Mouse (Mus musculus) cerebellum, adult 9-10 months (tissue): ENCODE data around the gene Tmem116.

ENCODE experiments used
- DNase-seq: peaks from one replicate; pipeline ENCODE4 v3.0.0; 2022

Gene Tmem116

GRCm38 (mm10) chr5:121451644-121452025 is at the start of gene Tmem116:
Gene Tmem116, plus strand, starts transcription at chr5:121451893.
- DNase-seq: peak; percentile 65

DNA sequence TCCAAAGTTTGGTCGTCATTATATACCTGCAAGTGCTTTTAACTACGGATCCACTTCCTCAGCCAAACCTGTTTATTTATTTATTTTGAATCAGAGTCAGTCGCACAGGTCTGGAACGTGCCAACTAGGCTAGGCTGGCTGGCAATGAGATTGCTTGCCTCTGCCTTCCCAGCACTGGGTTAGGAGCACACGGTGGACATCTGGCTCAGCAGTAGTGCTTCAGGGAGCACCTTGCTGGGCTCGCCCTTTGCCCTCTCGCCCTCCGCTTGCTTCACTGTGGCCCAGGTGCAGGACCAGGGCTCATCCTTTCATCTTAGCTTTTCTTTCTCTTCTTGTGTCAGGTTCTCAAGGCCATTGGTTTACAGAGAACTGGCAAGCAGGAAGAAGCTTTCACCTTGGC is 43.8 kb upstream of the Tmem116 start:
- DNase-seq: no peak

- no peak for DNase-seq
Measured at GRCm38 (mm10) chr5:121410975-121411374, 40.7 kb upstream of the Tmem116 start.

GRCm38 (mm10) chr5:121420721-121421120 is 31.0 kb upstream of the Tmem116 start:
- DNase-seq: no peak

DNA sequence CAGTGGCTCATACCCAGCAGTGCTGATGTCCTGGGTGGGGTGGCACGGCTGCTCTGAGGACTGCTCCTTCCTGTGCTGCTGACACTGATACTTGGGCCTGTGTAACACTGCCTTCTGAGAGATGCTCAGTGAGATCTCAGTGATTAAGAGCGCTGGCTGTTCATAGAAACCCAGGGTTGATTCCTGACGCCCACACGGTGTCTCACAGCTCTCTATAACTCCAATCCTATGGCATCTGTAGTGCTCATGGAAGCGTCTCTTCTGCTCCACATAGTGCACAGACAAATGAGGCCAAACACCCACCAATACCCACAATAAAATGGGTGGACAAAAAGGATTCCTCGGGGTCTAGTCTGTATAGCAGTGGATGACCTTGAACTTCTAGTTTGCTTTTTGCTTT is 28.9 kb upstream of the Tmem116 start:
- no peak for DNase-seq

GRCm38 (mm10) chr5:121423297-121423696 is 28.4 kb upstream of the Tmem116 start:
- DNase-seq: no peak

DNA sequence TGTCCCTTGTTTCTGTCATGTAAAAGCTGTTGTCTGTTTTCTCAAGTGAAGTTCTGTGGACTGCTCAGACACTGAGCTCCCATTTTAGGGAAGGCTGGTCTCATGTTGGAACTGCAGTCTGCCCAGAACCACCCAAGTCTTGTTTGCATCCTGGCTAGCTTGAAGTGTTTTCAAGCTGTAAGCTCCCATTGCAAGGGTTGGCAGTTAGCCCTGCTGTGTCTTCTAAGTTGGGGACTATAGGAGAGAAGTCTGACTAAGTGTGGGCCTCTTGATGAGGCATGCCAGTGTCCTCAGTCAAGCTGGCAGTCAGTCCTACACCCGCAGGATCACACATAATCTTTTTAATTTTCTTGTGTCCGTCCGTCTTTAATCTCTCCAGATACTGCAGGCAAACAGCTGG is 22.7 kb upstream of the Tmem116 start:
- DNase-seq: no peak

DNA sequence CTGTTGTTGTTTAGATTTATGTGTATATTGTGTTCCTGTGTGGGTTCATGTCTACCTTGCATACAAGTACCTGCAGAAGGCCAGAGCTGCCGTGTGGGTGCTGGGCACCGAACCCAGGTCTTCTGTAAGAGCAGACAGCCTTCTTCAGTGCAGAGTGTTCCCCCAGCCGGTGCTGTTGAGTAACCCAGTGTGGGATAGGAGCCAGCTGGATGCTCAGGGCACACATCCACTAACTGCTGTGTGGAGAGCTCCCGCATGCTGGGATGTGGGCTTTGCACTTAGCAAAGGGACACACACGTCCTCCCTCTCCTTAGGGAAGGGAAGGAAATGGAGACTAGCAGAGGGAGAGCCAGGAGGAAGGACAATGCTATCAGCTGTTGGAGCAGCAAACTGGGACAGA is 13.6 kb upstream of the Tmem116 start:
- DNase-seq: no peak

GRCm38 (mm10) chr5:121438756-121439155 is 12.9 kb upstream of the Tmem116 start:
- DNase-seq: no peak

DNA sequence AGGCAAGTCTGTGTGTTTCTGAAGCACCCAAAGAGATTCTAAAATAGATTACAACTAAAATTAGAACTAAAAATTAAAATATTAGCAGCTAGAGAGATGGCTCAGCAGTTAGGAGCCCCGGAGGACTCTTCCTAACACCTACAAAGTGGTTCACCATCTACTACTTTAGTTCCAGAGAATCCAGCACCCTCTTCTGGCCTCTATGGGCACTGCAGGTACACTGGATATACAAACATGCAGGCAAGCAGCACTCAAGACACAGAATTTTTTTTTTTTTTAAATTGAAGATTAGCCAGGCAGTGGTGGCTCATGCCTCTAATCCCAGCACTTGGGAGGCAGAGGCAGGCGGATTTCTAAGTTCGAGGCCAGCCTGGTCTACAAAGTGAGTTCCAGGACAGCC is 8.1 kb upstream of the Tmem116 start:
- peak; percentile 48 for DNase-seq

- no peak for DNase-seq
Measured at GRCm38 (mm10) chr5:121444870-121445269, 6.8 kb upstream of the Tmem116 start.

- DNase-seq: no peak
Measured at GRCm38 (mm10) chr5:121448450-121448849, 3.2 kb upstream of the Tmem116 start.

- DNase-seq: peak; percentile 50
Measured at GRCm38 (mm10) chr5:121449976-121450375, 1.7 kb upstream of the Tmem116 start.

DNA sequence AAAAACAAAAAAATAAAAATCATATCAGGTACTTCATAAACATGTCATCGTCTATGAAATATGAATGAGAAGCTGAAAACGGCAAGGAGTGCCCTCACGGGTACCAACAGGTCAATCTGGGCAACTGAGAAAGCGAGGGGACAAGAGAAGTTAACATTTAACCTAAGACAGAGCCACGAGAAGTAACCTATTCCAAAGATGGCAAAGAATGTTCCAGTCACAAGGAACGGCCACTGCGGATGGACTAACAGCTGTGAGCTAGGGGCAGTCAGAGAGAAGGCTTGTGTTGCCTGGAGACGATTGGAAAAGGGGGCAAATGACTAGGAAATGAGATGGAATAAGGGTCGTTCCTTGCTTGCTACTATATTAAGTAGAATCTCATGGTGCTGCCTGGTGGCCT is 1.2 kb upstream of the Tmem116 start:
- DNase-seq: peak; percentile 27

DNA sequence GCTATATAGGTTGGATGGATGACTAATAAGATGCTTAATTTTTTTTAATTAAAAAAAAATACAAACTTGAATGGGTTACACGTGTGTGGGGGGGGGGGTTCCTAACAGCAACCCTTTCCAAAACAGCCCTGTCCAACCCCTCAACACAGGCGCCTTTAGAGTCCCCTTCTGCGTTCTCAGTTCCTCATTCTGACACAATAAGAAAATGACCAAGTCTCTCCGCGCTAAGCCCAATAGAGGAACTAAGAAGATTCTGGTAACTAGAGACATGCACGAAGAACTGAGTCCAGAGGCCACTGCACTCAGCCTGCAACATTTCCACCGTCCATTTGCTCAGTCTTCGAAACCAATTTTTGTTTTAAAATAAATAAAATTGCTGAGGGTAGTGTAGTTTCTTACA is 490 bp upstream of the Tmem116 start:
- DNase-seq: peak; percentile 28

DNA sequence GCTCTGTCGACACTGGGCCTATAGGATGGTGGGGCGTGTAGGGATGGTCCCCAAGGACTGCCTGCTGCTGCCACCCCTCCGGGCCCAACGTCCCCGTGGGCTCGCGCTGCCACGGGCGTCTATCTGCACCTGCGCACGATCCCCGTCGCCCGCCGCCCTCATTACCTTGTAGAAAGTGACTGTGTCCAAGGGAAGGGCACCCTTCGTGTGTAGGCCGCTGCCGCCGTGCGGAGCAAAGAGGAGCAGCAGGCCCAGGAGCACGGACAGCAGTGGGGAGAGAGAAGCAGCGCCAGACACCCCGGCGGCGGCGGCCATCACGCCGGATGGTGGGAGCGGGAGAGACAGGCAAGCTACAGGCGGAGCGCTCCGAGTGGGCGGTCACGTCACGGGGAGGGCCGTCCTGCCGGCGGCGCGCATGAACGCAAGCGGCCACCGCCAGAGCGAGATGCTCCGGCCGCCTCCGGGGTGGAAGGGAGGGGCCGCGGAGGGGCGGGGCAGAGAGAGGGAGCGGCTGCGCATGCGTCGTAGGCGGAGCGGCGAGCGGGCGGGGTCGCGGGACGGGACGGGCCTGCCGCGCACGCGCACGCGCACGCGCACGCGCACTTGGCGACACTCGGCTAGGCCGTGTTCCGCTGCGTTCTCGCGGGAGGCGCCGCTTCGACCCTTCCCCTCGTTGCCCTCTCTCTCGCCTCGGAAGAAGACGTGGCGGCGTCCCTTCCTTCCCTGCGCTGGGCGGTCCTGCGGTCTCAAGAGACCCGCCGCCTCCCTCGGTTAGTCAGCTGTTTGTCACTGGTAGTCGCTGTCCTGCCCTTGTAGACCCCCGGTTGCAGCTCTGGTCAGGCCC is 555 bp downstream of the Tmem116 start, which contains the start of gene Erp29:
Gene Erp29 (minus strand): TSS at position 481 of the 844 bp plus-strand sequence.
- peak; percentile 97 for DNase-seq

DNA sequence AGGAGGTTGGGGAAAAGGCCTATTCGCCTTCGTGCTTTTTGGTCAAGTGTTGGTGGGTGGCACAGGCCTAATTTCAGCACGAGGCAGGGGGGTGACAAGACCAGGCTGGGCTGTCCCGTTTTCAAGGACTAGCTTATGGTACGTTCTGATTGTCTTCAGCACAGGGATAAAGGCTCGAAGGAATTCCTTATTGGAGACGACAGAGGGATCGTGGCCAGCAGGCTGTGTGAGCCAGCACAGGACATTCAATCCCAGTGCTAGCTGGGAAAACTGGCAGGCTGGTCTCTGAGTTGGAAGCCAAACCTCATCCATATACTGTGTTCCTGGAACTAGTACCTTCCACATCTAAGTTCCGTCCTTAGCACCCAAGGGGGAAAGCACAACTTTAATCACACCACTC is 1.2 kb downstream of the Tmem116 start:
- no peak for DNase-seq

- DNase-seq: peak; percentile 33
Measured at GRCm38 (mm10) chr5:121453743-121454502, 2.2 kb downstream of the Tmem116 start.

- DNase-seq: peak; percentile 38
Measured at GRCm38 (mm10) chr5:121454503-121454782, 2.8 kb downstream of the Tmem116 start.

DNA sequence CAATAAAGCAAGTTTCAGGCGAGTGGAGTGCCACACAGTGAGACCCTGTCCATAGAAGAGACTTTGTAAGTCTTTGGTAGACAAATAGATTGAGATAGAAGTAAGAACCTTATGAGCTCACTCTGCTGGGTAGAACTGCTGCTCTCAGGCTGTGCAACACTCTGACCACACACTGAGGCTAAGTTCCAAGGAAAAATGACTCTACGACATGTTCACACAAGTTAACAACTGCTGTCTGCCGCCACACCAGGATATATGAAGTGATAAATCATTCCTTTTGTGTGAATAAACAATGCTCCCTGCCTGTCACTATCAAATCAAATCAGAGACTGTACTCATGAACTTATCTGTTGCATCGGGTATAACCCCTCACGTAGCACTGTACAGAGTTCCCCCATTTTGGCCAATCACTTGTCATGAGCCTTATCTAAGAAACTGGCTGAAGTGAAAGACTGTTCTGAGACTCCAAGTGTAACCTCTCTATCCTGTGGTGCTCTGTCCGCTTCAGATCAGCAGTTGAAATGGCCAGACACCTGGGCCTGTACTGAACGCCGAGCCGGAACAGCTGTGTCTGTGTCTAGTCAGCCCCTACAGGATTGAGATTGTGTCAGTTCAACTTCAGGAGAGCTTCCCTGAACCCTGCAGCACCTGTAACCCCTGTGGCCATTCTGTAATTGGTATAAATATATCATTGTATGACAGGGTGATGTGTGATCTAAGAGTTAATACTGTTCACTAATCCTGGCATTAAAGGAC is 4.0 kb downstream of the Tmem116 start:
- no peak for DNase-seq

DNA sequence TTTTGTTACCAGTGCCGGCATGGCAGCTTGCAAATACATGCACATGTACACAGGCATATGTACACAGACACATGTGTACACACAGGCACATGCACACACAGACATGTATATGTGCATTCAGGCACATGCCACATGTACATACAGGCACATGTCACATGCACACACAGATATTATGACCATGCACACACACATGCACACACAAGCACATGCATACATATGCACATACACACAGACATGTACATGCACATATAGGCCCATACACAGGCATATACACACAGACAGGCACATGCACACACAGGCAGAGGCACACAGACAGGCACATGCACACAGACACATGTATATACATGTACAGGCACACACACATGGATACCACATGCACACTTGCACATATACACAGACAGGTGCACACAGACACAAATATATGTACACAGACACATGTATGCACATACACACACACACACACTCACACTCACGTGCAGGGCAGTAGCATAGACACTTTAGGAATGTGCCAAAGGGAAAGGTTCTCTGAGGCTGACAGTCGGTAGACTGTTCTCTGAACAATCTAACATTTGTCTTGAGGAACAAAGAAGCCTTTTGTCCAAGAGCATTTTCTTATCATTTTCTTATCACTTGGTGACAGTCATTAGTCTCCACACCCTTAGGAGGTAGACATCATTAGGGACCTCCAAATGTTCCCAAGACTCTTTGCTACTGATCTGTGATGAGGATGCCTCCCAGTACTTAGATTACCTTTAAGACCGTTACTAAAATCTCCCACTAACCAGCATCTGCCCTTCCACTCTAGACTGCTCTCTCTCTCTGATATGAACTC is 9.9 kb downstream of the Tmem116 start:
- no peak for DNase-seq

DNA sequence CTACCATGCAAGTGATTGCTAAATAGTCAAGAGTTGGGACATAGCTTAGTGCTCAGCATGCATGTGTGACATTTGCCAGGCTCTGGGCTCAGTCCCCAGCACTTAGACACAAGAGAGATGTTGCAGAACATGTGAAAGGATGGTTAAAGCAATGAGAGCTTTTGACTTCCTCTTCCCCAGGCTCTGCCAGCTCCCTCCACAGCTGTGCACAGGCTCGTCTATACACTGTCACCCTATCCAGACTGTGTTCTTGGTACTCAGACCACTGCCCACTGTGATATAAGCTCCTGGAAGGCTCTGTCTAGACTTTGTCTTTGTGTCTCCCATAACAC is 10.4 kb downstream of the Tmem116 start:
- no peak for DNase-seq

GRCm38 (mm10) chr5:121462967-121463366 is 11.3 kb downstream of the Tmem116 start:
- no peak for DNase-seq
